Mouse (Mus musculus): ENCODE results near the gene Cyp8b1. TPM values are rescaled to one million over a fixed set of nuclear protein-coding genes. Genes with fewer than 3 reads are reported as not detected.

The Cyp8b1 gene
- polyA plus RNA-seq, 1 experiment = not detected

DNA sequence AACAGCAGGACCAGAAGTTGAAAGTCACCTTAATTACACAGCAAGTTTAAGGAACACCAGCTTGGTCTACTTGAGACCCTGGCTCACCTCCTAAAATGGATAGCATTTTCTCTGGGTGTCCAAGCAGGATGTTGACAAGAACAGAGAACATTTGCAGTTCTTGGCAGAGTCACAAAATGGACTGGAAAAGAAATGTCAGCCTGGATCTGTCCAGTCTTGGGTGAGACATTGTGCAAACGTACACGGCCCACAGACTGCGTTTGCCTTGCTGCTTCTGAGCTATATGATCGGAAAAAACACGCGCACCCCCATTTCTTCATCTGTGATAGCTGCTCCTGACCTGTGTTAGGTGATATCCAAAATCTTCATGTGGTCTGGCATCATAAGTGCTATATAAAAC is 48.5 kb downstream of the Cyp8b1 start:
- Histone ChIP-seq H3K79me2 (ENCODE audit: control insufficient read depth, insufficient read depth) (no peaks in the 10 kb centered on the region), H3K4me3 (no peak overlapping the region), H3ac (ENCODE audit: control insufficient read depth, insufficient read length) (no peak overlapping the region), H3K4me2 (ENCODE audit: low read depth) (no peak overlapping the region), H3K36me3 (ENCODE audit: control insufficient read depth, insufficient read depth) (no peaks in the 10 kb centered on the region), H3K27me3 (ENCODE audit: control insufficient read depth, insufficient read depth, insufficient read length) (peaks cover 20% of the 10 kb centered on the region)
- TF ChIP-seq E2F4 (IDR thresholded peaks at IDR 0.05; ENCODE audit: insufficient read depth) = no peak
- no peak for TF ChIP-seq TCF12 (IDR thresholded peaks at IDR 0.05; ENCODE audit: insufficient read depth, poor library complexity, severe bottlenecking)
- no peak for TF ChIP-seq TCF3 (IDR thresholded peaks at IDR 0.05; ENCODE audit: insufficient read length, low read depth)

DNA sequence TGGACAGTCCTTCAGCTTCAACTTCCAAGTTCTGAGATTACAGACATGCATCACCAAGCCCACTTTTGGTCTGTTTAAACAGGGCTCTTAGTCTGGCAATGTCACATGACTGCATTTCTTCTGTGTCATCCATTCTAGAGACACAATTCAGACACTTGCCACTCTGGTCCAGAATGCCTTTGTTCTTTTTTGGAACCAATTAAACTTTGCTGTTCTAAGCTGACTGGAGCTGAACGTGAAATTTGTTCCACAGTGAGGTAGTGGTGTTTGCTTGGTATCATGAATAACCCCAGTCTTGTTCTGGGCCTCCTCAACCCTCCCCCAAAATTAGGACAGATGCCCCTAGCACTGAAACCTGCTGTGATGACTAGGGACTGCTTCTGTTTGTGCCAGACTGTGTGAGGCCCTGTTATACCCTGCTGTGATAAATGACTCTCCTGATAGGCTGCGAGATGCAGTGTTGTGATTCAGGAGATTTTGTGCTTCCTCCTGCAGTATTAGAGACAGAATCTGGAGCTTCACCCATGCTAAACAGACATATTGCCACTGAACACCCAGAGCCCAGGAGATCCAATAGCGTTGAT is 50.6 kb downstream of the Cyp8b1 start:
- no peaks in the 10 kb centered on the region for H3K79me2 ChIP-seq (ENCODE audit: control insufficient read depth, insufficient read depth)
- no peak for TF ChIP-seq TCF12 (IDR thresholded peaks at IDR 0.05; ENCODE audit: insufficient read depth, poor library complexity, severe bottlenecking)
- TF ChIP-seq POLR2AphosphoS2 (IDR thresholded peaks at IDR 0.05; ENCODE audit: insufficient read length, low read depth) = no peak
- no peak for TF ChIP-seq E2F4 (IDR thresholded peaks at IDR 0.05; ENCODE audit: insufficient read depth)
- TF ChIP-seq CEBPB (IDR thresholded peaks at IDR 0.05; ENCODE audit: insufficient read depth, poor library complexity, severe bottlenecking) = no peak
- TF ChIP-seq POLR2A (IDR thresholded peaks at IDR 0.05; ENCODE audit: insufficient read length, low read depth) = no peak
- TF ChIP-seq REST (IDR thresholded peaks at IDR 0.05; ENCODE audit: insufficient read depth, insufficient read length) = no peak
- TF ChIP-seq USF1 (IDR thresholded peaks at IDR 0.05; ENCODE audit: low read depth) = no peak
- no peak for TF ChIP-seq MAX (IDR thresholded peaks at IDR 0.05; ENCODE audit: low read depth)

DNA sequence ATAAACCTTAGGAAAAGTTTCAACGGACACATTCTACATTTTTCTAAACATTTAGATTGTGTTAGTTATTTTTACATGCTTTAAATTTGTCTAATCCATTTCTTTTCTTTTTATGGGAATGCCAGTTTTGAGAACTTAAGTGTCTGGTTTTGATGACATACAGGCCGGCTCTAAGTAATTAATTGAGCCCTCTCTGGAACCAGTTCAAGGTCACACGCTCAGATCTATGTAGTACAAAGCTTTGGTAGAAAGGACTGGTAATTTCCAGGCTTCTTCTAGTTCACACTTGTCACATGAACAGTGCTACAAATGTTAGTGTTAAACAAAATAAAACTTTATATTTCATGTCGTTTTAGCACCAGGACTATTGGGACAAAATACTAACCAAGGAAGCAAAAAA is 51.3 kb downstream of the Cyp8b1 start:
- peaks cover 18% of the 10 kb centered on the region for H3K27me3 ChIP-seq (ENCODE audit: control insufficient read depth, insufficient read depth, insufficient read length)
- no peak overlapping the region for H3K4me3 ChIP-seq
- H3K36me3 ChIP-seq (ENCODE audit: control insufficient read depth, insufficient read depth) = no peaks in the 10 kb centered on the region
- H3K4me2 ChIP-seq (ENCODE audit: low read depth) = no peak overlapping the region
- H3ac ChIP-seq (ENCODE audit: control insufficient read depth, insufficient read length) = no peak overlapping the region
- no peaks in the 10 kb centered on the region for H3K79me2 ChIP-seq (ENCODE audit: control insufficient read depth, insufficient read depth)
- TF ChIP-seq USF1 (IDR thresholded peaks at IDR 0.05; ENCODE audit: low read depth) (no peak), MYOD1 (IDR thresholded peaks at IDR 0.05; ENCODE audit: control insufficient read depth in 1 of 3, insufficient read length in 2 of 3, low read depth in 2 of 3) (no peak), POLR2AphosphoS2 (IDR thresholded peaks at IDR 0.05; ENCODE audit: insufficient read length, low read depth) (no peak), TCF12 (IDR thresholded peaks at IDR 0.05; ENCODE audit: insufficient read depth, poor library complexity, severe bottlenecking) (no peak), TCF3 (IDR thresholded peaks at IDR 0.05; ENCODE audit: insufficient read length, low read depth) (no peak), MAX (IDR thresholded peaks at IDR 0.05; ENCODE audit: low read depth) (no peak), E2F4 (IDR thresholded peaks at IDR 0.05; ENCODE audit: insufficient read depth) (no peak), REST (IDR thresholded peaks at IDR 0.05; ENCODE audit: insufficient read depth, insufficient read length) (no peak), SRF (IDR thresholded peaks at IDR 0.05; ENCODE audit: control insufficient read depth, insufficient read length, low read depth) (no peak)

More for the DNA sequence above, 50.6 kb downstream of the Cyp8b1 start:
- Histone ChIP-seq H3K36me3 (ENCODE audit: control insufficient read depth, insufficient read depth) (no peaks in the 10 kb centered on the region), H3ac (ENCODE audit: control insufficient read depth, insufficient read length) (no peak overlapping the region), H3K4me3 (no peak overlapping the region), H3K27me3 (ENCODE audit: control insufficient read depth, insufficient read depth, insufficient read length) (peaks cover 20% of the 10 kb centered on the region), H3K4me2 (ENCODE audit: low read depth) (no peak overlapping the region)

Other genes starting within 250 kb of the Cyp8b1 start
- 6.2 TPM for gene Sec22c, start 210.8 kb downstream of the Cyp8b1 start, polyA plus RNA-seq (2012; fragmentation: generic; extraction: Trizol)
- gene Ss18l2, start 206.0 kb downstream of the Cyp8b1 start, polyA plus RNA-seq (2012; fragmentation: generic; extraction: Trizol) = 81.5 TPM
- gene Nktr, start 197.1 kb downstream of the Cyp8b1 start, polyA plus RNA-seq (2012; fragmentation: generic; extraction: Trizol) = 9.0 TPM
- 47.0 TPM for gene Zfp651, start 157.0 kb downstream of the Cyp8b1 start, polyA plus RNA-seq (2012; fragmentation: generic; extraction: Trizol)
- gene Klhl40, start 138.7 kb downstream of the Cyp8b1 start, polyA plus RNA-seq (2012; fragmentation: generic; extraction: Trizol) = 70.4 TPM
- 1.9 TPM for gene Hhatl, start 123.8 kb downstream of the Cyp8b1 start, polyA plus RNA-seq (2012; fragmentation: generic; extraction: Trizol)
- 0.01 TPM for gene Ccdc13, start 76.8 kb downstream of the Cyp8b1 start, polyA plus RNA-seq (2012; fragmentation: generic; extraction: Trizol)
- gene Higd1a, start 57.9 kb downstream of the Cyp8b1 start, polyA plus RNA-seq (2012; fragmentation: generic; extraction: Trizol) = 115 TPM
- gene Ackr2, start 17.9 kb downstream of the Cyp8b1 start, polyA plus RNA-seq (2012; fragmentation: generic; extraction: Trizol) = 0.01 TPM
- 0.02 TPM for gene Fam198a, start 34.7 kb upstream of the Cyp8b1 start, polyA plus RNA-seq (2012; fragmentation: generic; extraction: Trizol)
- gene Pomgnt2, start 80.8 kb upstream of the Cyp8b1 start, polyA plus RNA-seq (2012; fragmentation: generic; extraction: Trizol) = 2.2 TPM
- 9.9 TPM for gene Snrk, start 201.0 kb upstream of the Cyp8b1 start, polyA plus RNA-seq (2012; fragmentation: generic; extraction: Trizol)